Mouse (Mus musculus) heart, adult 8-10 months (tissue): ENCODE measurements around the gene Tas1r3. TPM values are rescaled to one million over a fixed set of nuclear protein-coding genes. Genes with fewer than 3 reads are reported as not detected.

Experiments
- DNase-seq: peaks from one replicate; pipeline ENCODE4 v3.0.0; 2022; ENCODE audit warnings: low spot score
- total RNA-seq, 4 experiments: library from RNA; stranded (reverse); gene quantifications; 2 replicates each; pipeline ENCODE4 v1.2.4; 2022

The Tas1r3 gene
- under 1 TPM; 0.17 to 0.19 (median 0.19) TPM for total RNA-seq

GRCm38 (mm10) chr4:155863001-155863400 lies at the start of gene Tas1r3:
Tas1r3 (minus strand) TSS chr4:155863362.
- DNase-seq: no peak

- no peak for DNase-seq
Measured at GRCm38 (mm10) chr4:155908751-155909150, 45.6 kb upstream of the Tas1r3 start.

DNA sequence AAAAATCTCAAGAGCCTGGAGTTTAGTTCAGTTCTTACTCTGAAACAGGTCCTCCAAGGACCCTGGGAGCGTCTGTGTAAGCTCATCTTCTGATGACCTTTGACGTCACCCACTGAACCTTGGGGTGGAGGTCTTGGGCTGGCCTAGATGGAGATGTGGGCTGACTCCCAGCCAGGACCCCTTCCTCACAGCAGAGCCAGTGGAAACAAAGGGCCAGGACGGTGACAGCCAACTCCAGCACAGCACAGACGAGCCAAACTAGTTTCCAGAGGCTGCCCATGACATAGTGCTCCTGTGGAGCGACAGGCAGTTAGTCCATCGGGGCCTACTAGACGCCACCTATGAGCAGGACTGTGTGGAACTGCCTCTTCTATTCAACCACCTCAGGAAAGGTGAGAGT lies 45.1 kb upstream of the Tas1r3 start:
- no peak for DNase-seq

- DNase-seq: no peak
Measured at GRCm38 (mm10) chr4:155907003-155907402, 43.8 kb upstream of the Tas1r3 start.

DNA sequence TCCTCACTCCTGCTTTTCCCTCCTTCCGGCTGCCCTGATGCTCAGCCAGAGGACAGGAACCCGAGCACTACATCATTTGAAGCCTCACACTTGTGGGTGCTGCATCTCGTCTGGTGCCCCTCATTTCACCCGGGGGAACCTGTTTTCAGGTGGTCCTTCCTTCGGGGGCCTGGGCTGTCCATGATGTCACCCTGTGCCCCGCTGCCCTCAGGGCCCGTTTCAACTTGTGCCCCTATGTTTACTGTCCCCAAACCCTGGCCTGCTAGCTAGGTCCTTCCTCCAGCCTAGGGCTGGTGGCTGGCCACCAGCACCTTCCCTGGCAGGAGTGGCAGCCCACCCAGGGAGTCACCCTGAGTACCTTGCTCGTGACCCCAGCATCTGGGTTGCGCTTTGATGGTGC lies 43.0 kb upstream of the Tas1r3 start:
- DNase-seq: no peak

- no peak for DNase-seq
Measured at GRCm38 (mm10) chr4:155905634-155906033, 42.5 kb upstream of the Tas1r3 start.

DNA sequence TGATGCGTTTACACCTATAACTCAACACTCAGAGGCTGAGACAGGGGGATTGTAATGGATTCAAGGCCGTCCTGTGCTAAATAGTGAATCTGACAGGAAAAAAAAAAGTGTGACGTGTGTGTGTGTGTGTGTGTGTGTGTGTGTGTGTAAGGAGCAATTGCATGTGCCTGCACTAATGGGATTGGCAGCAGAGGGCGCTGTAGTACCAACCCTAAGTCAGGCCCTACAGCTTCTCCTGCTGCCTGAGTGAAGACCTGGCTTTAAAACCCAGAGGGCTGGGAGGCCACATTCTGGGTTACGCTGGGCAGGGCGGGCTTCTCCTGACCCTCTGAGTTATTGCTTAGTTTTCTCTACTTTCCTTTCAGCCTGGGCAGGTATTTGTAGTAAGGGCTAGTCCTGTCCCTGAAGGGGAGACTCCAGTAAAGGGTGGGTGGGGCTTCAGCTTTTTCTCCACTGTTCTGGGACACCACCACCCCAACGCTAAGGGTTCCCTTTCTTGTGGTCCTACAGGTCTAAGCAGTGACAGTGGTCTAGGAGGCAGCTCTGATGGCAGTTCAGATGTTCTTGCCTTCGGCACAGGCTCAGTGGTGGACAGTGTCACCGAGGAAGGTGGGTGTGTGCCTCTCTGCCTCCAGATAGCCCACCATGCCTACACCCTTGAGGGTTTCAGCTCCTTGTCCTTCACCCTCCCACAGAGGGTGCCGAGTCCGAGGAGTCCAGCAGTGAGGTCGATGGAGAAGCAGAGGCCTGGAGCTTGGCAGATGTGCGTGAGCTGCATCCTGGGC lies 41.3 kb upstream of the Tas1r3 start:
- peak; percentile 0 for DNase-seq

GRCm38 (mm10) chr4:155903246-155903645 lies 40.1 kb upstream of the Tas1r3 start:
- DNase-seq: no peak

DNA sequence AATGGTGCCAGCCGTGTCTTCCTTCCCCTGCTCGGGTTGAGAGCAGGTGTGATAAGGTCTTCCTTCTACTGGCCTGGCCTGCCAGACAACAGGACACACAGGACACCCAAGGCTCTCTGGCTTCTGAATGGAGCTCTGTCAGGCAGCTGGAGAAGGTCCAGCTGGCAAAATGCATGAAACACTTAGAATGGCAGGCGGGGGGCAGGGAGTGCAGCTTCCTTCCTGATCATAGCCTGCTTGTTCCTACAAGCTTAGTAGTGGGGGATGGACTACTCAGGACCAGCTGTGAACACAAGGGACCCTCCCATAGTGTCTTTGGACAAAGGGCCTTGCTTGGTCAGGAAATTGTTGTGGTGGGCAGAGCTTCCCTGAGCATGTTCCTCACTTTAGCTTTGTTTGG lies 38.0 kb upstream of the Tas1r3 start:
- no peak for DNase-seq

DNA sequence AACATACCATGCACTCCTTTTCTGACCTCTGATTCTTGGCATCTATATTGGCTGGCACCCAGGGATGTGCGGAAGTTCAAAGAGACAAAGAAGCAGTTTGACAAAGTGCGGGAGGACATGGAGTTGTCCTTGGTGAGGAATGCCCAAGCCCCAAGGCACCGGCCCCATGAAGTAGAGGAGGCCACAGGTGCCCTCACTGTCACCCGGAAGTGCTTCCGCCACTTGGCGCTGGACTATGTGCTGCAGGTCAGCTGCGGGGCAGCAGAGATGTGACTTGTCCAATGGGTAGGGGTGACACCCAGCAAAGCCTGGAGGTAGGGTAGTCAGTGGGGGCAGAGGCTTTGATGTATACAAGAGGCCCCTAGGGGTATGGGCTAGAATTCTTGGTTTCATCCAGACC lies 36.2 kb upstream of the Tas1r3 start:
- DNase-seq: no peak

- DNase-seq: no peak
Measured at GRCm38 (mm10) chr4:155898318-155898717, 35.2 kb upstream of the Tas1r3 start.

- no peak for DNase-seq
Measured at GRCm38 (mm10) chr4:155896461-155896860, 33.3 kb upstream of the Tas1r3 start.

- no peak for DNase-seq
Measured at GRCm38 (mm10) chr4:155895826-155896225, 32.7 kb upstream of the Tas1r3 start.

DNA sequence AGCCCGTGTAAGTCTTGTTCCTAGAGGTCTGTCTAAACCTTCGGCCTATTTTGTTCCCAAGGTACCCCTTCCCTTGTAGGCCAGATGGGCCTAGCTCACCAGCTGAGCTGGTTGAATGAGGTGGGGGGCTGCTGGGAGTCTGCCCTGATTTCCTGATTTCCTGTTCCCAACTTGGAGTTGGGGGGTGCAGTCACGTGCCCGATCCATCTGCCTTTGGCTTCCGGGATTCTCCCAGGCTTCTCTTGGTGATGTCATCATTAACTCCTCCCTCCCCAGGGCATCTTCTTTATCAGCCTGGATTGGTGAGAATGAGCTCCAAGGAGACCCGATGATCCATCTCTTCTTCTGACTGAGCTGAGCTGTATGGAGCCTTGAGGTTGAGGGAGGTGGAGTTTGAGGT lies 32.1 kb upstream of the Tas1r3 start:
- DNase-seq: peak; percentile 70

DNA sequence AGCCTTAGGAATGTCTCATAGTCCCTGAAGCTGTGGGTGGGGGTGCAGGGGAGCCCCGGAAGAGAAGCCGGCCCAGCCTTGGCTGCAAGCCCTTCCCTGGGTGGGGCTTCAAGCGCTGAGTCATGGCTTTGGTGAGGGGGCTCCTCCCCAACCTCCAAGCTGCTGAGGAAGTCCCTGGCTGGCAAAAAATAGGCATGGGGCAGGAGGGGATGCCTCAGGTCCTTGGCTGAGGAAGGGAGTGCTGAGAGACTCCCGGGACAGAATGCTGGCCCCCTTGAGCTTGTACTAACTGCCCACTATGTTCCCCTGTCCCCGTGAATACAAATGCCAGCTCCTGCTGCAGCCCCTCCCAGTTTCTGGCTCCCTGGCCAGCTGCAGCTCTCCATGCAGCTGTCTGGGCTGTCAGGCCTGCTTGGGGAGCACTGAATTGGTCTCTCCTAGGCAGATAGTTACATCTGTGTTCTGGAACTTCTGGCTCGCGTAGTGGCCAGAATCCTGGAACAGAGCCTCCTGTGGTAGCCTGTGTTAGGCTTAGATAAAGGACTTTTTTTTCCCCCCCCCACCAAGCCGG lies 31.2 kb upstream of the Tas1r3 start:
- DNase-seq: peak; percentile 86

GRCm38 (mm10) chr4:155893212-155893690 lies 30.1 kb upstream of the Tas1r3 start:
- DNase-seq: no peak

DNA sequence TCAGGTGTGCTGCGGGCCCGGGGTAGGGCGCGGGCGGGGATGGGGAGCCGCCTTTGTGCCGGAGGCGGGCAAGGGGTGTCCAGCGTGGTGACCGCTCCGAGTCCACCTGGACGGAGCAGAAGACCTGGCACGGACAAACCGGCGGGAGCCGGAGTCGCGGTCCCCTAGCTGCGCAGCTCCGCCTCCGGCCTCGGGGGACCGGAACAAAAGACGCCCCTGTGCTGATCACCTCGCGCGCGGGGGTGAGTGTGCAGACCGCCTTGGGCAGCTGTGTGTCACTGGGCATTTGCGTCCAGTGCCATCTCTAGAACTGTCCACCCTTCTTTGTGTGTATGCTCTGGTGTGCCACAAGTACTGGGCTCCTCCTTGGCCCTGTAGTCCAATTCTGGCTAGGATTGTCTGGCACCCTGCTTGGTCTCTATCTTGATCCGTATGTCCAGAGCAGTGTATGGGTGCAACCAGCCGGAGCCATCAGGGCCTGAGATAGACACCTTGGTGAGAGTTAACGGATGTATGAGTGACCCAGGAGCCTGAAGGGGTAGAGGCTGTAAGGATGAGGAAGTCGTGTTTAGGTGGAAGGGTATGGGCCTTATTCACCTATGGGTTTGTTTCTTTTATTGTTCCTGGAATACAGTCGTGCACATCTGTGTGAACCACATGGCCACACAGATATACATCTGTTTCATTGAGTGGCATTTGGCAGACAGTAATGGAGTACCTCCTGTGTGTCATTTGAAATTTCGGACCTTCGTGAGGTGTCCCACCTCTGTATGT lies 29.5 kb upstream of the Tas1r3 start:
- peak; percentile 35 for DNase-seq

DNA sequence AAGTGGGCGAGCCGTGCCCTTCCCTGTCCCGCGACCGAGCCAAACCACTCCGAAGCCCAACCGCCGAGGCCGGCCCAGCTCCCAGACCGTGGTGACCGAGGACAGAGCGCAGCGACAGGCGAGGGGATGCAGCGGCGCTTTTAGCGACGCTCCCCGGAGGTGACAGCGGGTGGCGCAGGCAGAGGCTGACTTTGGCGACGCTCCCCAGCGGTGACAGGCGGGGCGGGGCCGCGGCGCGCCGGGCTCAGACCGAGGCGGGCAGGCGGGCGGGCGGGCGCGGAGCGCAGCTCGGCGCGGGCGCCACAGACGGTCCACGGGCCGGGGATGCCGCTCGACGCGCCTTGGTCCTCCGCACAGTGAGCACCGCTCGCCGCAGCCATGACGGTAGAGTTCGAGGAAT lies 28.9 kb upstream of the Tas1r3 start:
- peak; percentile 61 for DNase-seq

- DNase-seq: peak; percentile 94
Measured at GRCm38 (mm10) chr4:155891551-155892001, 28.4 kb upstream of the Tas1r3 start, which contains the start of the genes Pusl1 and Acap3. Pusl1 (minus strand) TSS chr4:155891781. Acap3 (plus strand) TSS chr4:155891822.

DNA sequence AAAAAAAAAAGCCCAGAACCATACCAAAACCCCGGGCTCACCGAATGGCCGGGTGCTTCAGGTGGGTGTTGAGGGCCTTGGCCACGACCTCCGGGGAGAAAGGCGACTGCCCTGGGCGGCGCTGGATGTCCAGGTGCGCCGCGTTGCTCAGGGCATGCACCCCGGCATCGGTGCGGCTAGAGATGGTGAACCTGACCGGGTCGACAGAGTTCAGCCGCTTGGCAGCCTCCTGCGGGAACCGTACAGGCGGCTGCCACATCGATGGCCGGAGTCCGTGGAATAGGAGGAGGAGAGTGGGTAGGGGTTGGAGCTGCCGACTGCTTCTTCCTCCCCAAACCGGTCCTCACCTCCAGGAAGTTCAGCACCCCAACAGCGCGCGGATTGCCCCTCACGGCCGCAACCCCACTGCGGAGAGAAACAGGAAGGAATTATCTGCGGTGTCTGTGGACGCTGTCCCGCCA lies 27.9 kb upstream of the Tas1r3 start:
- DNase-seq: no peak

DNA sequence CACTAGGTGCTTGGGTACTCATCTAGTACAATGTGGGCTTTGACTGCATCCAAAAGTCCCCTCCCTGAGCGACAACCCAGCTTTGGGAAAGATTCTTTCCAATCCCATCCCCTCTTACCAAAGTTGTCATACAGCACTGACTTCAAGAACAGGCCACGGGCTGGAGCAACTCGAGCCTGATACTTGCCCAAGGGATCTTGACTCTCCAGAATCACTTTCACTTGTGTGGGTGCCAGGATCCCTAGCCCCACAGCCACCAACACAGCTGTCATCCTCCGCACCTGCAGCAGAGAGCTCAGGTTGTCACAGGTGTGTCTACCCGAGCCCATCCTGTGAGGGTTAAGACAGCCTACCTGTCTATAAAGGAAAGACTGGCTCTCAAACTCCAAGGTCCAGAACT lies 26.2 kb upstream of the Tas1r3 start:
- DNase-seq: no peak

- DNase-seq: no peak
Measured at GRCm38 (mm10) chr4:155888181-155888580, 25.0 kb upstream of the Tas1r3 start.
